Mouse (Mus musculus): ENCODE data around the gene Mapk13.

- TF ChIP-seq CTCF (IDR thresholded peaks at IDR 0.05; ENCODE audit: low read depth, low read length) (no peak), TAL1 (conservative IDR thresholded peaks at IDR 0.05; ENCODE audit: low read depth, low read length) (no peak)
Observed at GRCm38 (mm10) chr17:28725783-28726182, 43.3 kb upstream of the Mapk13 start, which contains the start of gene AC170998.1.
